In the genomic region with DNA sequence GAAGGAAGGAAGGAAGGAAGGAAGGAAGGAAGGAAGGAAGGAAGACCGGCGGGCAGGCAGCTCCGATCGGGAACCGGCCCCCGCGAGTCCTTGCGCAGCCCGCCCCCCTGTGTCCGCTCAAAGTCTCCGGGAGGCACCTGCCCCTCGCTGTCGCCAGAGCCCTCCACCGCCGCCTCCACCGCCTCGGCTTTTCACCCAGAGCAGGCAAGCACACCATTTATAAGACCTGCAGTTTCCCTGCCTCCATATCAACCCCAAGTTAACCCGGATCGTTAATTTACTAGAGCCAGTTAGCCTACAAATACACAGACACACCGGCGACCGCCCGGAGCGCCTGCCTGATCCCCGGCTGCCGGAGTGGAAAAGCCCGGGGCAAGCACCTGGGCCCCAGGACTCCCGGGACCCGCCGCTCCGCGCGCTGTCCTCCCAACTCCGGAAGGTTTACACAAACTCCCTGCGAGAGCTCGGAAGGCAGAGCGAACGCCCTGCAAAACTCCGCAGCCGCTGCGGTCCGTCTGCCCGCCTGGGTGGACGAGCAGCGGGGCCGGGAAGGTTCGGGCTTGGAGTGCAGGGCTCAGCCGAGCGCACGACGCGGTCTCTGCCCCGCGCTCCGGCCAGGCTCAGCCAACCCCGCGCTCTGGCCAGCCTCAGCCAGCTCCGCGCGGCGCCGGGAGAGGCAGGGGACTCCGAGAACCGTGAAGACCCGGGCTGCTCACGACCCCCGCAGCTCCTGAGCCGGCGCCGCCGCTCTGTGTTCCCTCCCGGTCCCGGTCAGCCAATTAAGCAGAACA, we compare ENCODE assay signal across 8 mouse cellular contexts. TPM values are rescaled to one million over a fixed set of nuclear protein-coding genes. Genes with fewer than 3 reads are reported as not detected.
DNase-seq lines count a peak whose midpoint lies in the region; ATAC-seq and TF ChIP-seq lines count a peak whose summit lies in the region.

No protein-coding gene starts in this region.

- ATAC-seq in intestine, embryonic 16.5 days: peak; percentile 69
- ATAC-seq in midbrain, postnatal 0 days (ENCODE audit: low FRiP score): peak; percentile 59; the same call in 1 of the 2 replicates
- no peak for ATAC-seq in stomach, embryonic 14.5 days (ENCODE audit: insufficient number of reproducible peaks, insufficient read depth, low FRiP score, low read depth)

- H3K4me1 ChIP-seq in intestine, embryonic 16.5 days (ENCODE audit: control insufficient read depth, insufficient read depth, low read length): peaks cover 14% of the 10 kb centered on the region
- 0 out of 2 replicates have a peak, but pooled peaks cover 5% of the 10 kb centered on the region for H3K4me1 ChIP-seq in midbrain, postnatal 0 days (ENCODE audit: insufficient read depth, low read length)
- no peaks in the 10 kb centered on the region; the same call in 1 of the 2 replicates for H3K4me1 ChIP-seq in stomach, embryonic 14.5 days (ENCODE audit: control insufficient read depth, insufficient read depth, low read length)

- H3K36me3 ChIP-seq in intestine, embryonic 16.5 days (ENCODE audit: control insufficient read depth, insufficient read depth, low read length): no peaks in the 10 kb centered on the region; the same call in 1 of the 2 replicates
- no peaks in the 10 kb centered on the region for H3K36me3 ChIP-seq in midbrain, postnatal 0 days (ENCODE audit: insufficient read depth, low read length)
- H3K36me3 ChIP-seq in stomach, embryonic 14.5 days (ENCODE audit: control insufficient read depth, insufficient read depth, low read length): no peaks in the 10 kb centered on the region

- DNase-seq in lung, adult 18-20 months: peak; percentile 12 to 27
- DNase-seq in lung, postnatal 25 days (ENCODE audit: low spot score): no peak
- DNase-seq in embryo, embryonic 10.5 days (ENCODE audit: low spot score): peak; percentile 70
- peak; percentile 22 to 63 for DNase-seq in gastrocnemius, postnatal 4 days (ENCODE audit: low spot score in 2 of 2)
- peak; percentile 70 for DNase-seq in liver
- DNase-seq in midbrain, postnatal 0 days (ENCODE audit: low spot score): peak; percentile 34

- 0 out of 2 replicates have a peak, but pooled peaks have one; percentile 1 for TF ChIP-seq CTCF in midbrain, postnatal 0 days (IDR thresholded peaks at IDR 0.05)

- peak overlapping the region; percentile 99 for H3K4me2 ChIP-seq in intestine, embryonic 16.5 days (ENCODE audit: low read depth, low read length)
- H3K4me2 ChIP-seq in midbrain, postnatal 0 days (ENCODE audit: low read depth, low read length, poor library complexity, severe bottlenecking): peak overlapping the region; percentile 99
- H3K4me2 ChIP-seq in stomach, embryonic 14.5 days (replicated peaks; ENCODE audit: low read depth, low read length): peak overlapping the region; percentile 99

- peak overlapping the region; percentile 78 for H3K4me3 ChIP-seq in intestine, embryonic 16.5 days (ENCODE audit: low read length)
- H3K4me3 ChIP-seq in midbrain, postnatal 0 days (ENCODE audit: low read depth, low read length): peak overlapping the region; percentile 75
- peak overlapping the region; percentile 51 for H3K4me3 ChIP-seq in stomach, embryonic 14.5 days (ENCODE audit: low read depth, low read length)

- peak overlapping the region; percentile 74 for H3K27ac ChIP-seq in intestine, embryonic 16.5 days (ENCODE audit: low read length)
- H3K27ac ChIP-seq in midbrain, postnatal 0 days (ENCODE audit: low read depth, low read length): peak overlapping the region; percentile 78
- peak overlapping the region; percentile 8; the same call in 1 of the 2 replicates for H3K27ac ChIP-seq in stomach, embryonic 14.5 days (ENCODE audit: low read length)

- under 1% methylated on average over 71 of the region's 73 CpGs for WGBS in intestine, embryonic 16.5 days
- 0% methylated on average over 64 of the region's 73 CpGs for WGBS in midbrain, postnatal 0 days
- WGBS in stomach, embryonic 14.5 days: under 1% methylated on average over 72 of the region's 73 CpGs

- no peaks in the 10 kb centered on the region for H3K27me3 ChIP-seq in intestine, embryonic 16.5 days (replicated peaks; ENCODE audit: control insufficient read depth, insufficient read depth, low read length)
- no peaks in the 10 kb centered on the region for H3K27me3 ChIP-seq in midbrain, postnatal 0 days (ENCODE audit: insufficient read depth, low read length)
- 0 out of 2 replicates have a peak, but pooled peaks cover 8% of the 10 kb centered on the region for H3K27me3 ChIP-seq in stomach, embryonic 14.5 days (ENCODE audit: control insufficient read depth, insufficient read depth, low read length)

- H3K9ac ChIP-seq in intestine, embryonic 16.5 days (ENCODE audit: low read depth, low read length): peak overlapping the region; percentile 73
- peak overlapping the region; percentile 61 for H3K9ac ChIP-seq in midbrain, postnatal 0 days (replicated peaks; ENCODE audit: low read length, poor library complexity, severe bottlenecking)
- H3K9ac ChIP-seq in stomach, embryonic 14.5 days (replicated peaks; ENCODE audit: low read depth, low read length): peak overlapping the region; percentile 39

- peaks cover 4% of the 10 kb centered on the region for H3K9me3 ChIP-seq in intestine, embryonic 16.5 days (ENCODE audit: control insufficient read depth, low read length)
- H3K9me3 ChIP-seq in midbrain, postnatal 0 days (ENCODE audit: low read length): no peaks in the 10 kb centered on the region
- H3K9me3 ChIP-seq in stomach, embryonic 14.5 days (ENCODE audit: control insufficient read depth, low read depth, low read length): no peaks in the 10 kb centered on the region

RNA-seq across cellular contexts. Expression of gene Dpf3, which starts 0.7 kb away (rescaled TPM):
- total RNA-seq in gastrocnemius, postnatal 4 days (2021): 10 to 100 TPM; 15.6 to 19.3 TPM
- 7.4 and 8.0 TPM in 2 replicates for polyA plus RNA-seq in intestine, embryonic 16.5 days (2015; fragmentation: Nextera tagmentation; extraction: Ambion mirVana)
- 31.7 and 35.9 TPM in 2 replicates for total RNA-seq in midbrain, postnatal 0 days (2014; rRNA removed)
- polyA plus RNA-seq in midbrain, postnatal 0 days (2015; fragmentation: Nextera tagmentation; extraction: Ambion mirVana): 10.3 and 14.3 TPM in 2 replicates
- polyA plus RNA-seq in stomach, embryonic 14.5 days (2014; fragmentation: Nextera tagmentation; extraction: Ambion mirVana): 4.1 and 6.4 TPM in 2 replicates

RNA-seq across cellular contexts. Expression of gene Dcaf4, which starts 33.4 kb away (rescaled TPM):
- 10 to 100 TPM; 25.5 to 28.4 TPM for total RNA-seq in gastrocnemius, postnatal 4 days (2021)
- polyA plus RNA-seq in intestine, embryonic 16.5 days (2015; fragmentation: Nextera tagmentation; extraction: Ambion mirVana): 24.6 and 29.5 TPM in 2 replicates
- 38.4 and 48.7 TPM in 2 replicates for total RNA-seq in midbrain, postnatal 0 days (2014; rRNA removed)
- 40.8 and 41.9 TPM in 2 replicates for polyA plus RNA-seq in midbrain, postnatal 0 days (2015; fragmentation: Nextera tagmentation; extraction: Ambion mirVana)
- 35.7 and 37.3 TPM in 2 replicates for polyA plus RNA-seq in stomach, embryonic 14.5 days (2014; fragmentation: Nextera tagmentation; extraction: Ambion mirVana)

Comparison
In these comparisons a context has a peak if more than half of its experiments do, and no peak if none do; other contexts are left out.
1. H3K27ac ChIP-seq: peak in every context shown above with its lines; median percentile 78 in midbrain, postnatal 0 days; 74 in intestine, embryonic 16.5 days; 8 in stomach, embryonic 14.5 days.